Mouse (Mus musculus): ENCODE data around the gene Gpr179. TPM values are rescaled to one million over a fixed set of nuclear protein-coding genes. Genes with fewer than 3 reads are reported as not detected.
A peak's percentile ranks its signal among the peaks of the same experiment; 100 is the strongest.

Gene Gpr179
- total and polyA plus RNA-seq, 2 experiments = not detected

DNA sequence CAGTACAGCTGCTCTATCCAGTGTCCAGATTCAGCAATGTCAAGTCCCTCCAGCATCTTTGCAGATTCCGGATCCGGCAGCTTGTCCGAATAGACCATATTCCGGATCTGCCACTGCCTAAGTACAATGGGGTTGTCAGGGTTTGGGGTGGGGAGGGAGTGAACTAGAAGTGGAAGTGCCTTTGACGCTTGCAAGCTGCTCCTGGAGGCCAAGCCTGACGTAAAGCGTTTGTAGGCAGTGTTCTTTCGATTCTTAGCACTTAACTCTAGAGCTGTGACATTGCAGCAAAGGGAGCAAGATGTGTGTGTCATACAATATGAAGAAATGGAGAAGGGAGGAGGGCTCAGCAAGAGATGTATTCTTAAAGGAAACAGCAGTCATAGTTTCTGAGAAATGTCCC lies 37.2 kb upstream of the Gpr179 start:
- no peak for DNase-seq (ENCODE audit: extremely low read depth, low read depth, low spot score)
- Histone ChIP-seq H3K36me3 (ENCODE audit: control insufficient read depth, insufficient read depth, low read length) (peaks cover 37% of the 10 kb centered on the region), H3K27me3 (ENCODE audit: control insufficient read depth, insufficient read depth, low read length) (no peaks in the 10 kb centered on the region), H3K9ac (ENCODE audit: low read depth, low read length) (no peak overlapping the region), H3K27ac (replicated peaks; ENCODE audit: insufficient read depth, low read depth, low read length) (no peak overlapping the region), H3K4me1 (ENCODE audit: control insufficient read depth, insufficient read depth, low read length) (no peaks in the 10 kb centered on the region), H3K79me2 (ENCODE audit: control insufficient read depth, insufficient read depth, low read length) (no peaks in the 10 kb centered on the region), H3K4me3 (ENCODE audit: insufficient read depth, low read depth, low read length) (no peak overlapping the region)
- no peak for TF ChIP-seq CTCF (IDR thresholded peaks at IDR 0.05; ENCODE audit: low read depth, low read length)
- no peak for TF ChIP-seq POLR2A (IDR thresholded peaks at IDR 0.05; ENCODE audit: extremely low read depth, insufficient read depth, low read length)
- 95% methylated on average over 8 of the region's 8 CpGs for WGBS

GRCm38 (mm10) chr11:97387811-97388210 lies 35.9 kb upstream of the Gpr179 start:
- Histone ChIP-seq H3K9ac (ENCODE audit: low read depth, low read length) (no peak overlapping the region), H3K27me3 (ENCODE audit: control insufficient read depth, insufficient read depth, low read length) (no peaks in the 10 kb centered on the region), H3K27ac (replicated peaks; ENCODE audit: insufficient read depth, low read depth, low read length) (no peak overlapping the region), H3K4me1 (ENCODE audit: control insufficient read depth, insufficient read depth, low read length) (peaks cover 3% of the 10 kb centered on the region), H3K36me3 (ENCODE audit: control insufficient read depth, insufficient read depth, low read length) (peaks cover 48% of the 10 kb centered on the region), H3K79me2 (ENCODE audit: control insufficient read depth, insufficient read depth, low read length) (no peaks in the 10 kb centered on the region), H3K4me3 (ENCODE audit: insufficient read depth, low read depth, low read length) (no peak overlapping the region)
- 94% methylated on average over 2 of the region's 2 CpGs for WGBS
- DNase-seq (ENCODE audit: extremely low read depth, low read depth, low spot score) = no peak
- TF ChIP-seq POLR2A (IDR thresholded peaks at IDR 0.05; ENCODE audit: extremely low read depth, insufficient read depth, low read length) (no peak), CTCF (IDR thresholded peaks at IDR 0.05; ENCODE audit: low read depth, low read length) (no peak)

GRCm38 (mm10) chr11:97383764-97384163 lies 31.9 kb upstream of the Gpr179 start:
- Histone ChIP-seq H3K27ac (replicated peaks; ENCODE audit: insufficient read depth, low read depth, low read length) (no peak overlapping the region; the same call in 1 of the 2 replicates), H3K9ac (ENCODE audit: low read depth, low read length) (no peak overlapping the region), H3K4me3 (ENCODE audit: insufficient read depth, low read depth, low read length) (no peak overlapping the region), H3K27me3 (ENCODE audit: control insufficient read depth, insufficient read depth, low read length) (no peaks in the 10 kb centered on the region), H3K4me1 (ENCODE audit: control insufficient read depth, insufficient read depth, low read length) (peaks cover 13% of the 10 kb centered on the region), H3K79me2 (ENCODE audit: control insufficient read depth, insufficient read depth, low read length) (no peaks in the 10 kb centered on the region), H3K36me3 (ENCODE audit: control insufficient read depth, insufficient read depth, low read length) (peaks cover 32% of the 10 kb centered on the region)
- no peak for DNase-seq (ENCODE audit: extremely low read depth, low read depth, low spot score)
- TF ChIP-seq CTCF (IDR thresholded peaks at IDR 0.05; ENCODE audit: low read depth, low read length) (no peak), POLR2A (IDR thresholded peaks at IDR 0.05; ENCODE audit: extremely low read depth, insufficient read depth, low read length) (no peak)
- 63% methylated on average over 2 of the region's 2 CpGs for WGBS

- WGBS = 91% methylated on average over 2 of the region's 2 CpGs
Measured at GRCm38 (mm10) chr11:97383017-97383416, 31.1 kb upstream of the Gpr179 start.

DNA sequence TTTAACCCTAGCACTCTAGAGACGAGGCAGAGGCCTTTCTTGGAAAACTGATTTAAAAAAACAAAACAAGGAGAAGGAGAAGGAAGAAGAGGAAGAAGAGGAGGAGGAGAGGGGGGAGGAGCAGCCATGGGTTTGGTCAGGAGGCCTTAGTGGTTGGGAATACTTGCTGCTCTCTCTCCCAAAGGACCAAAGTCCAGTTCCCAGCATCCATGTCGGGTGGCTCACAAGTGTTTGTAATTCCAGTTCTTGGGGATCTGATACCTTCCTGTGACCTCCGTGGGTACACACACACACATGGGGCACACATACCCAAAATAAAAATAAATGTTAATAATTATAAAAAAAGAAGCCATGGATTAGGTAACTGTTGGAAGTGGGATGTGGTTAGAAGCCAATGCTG lies 28.2 kb upstream of the Gpr179 start:
- DNase-seq (ENCODE audit: extremely low read depth, low read depth, low spot score) = peak; percentile 89
- Histone ChIP-seq H3K9ac (ENCODE audit: low read depth, low read length) (no peak overlapping the region), H3K4me1 (ENCODE audit: control insufficient read depth, insufficient read depth, low read length) (peaks cover 13% of the 10 kb centered on the region), H3K36me3 (ENCODE audit: control insufficient read depth, insufficient read depth, low read length) (peaks cover 31% of the 10 kb centered on the region), H3K4me3 (ENCODE audit: insufficient read depth, low read depth, low read length) (no peak overlapping the region), H3K27ac (replicated peaks; ENCODE audit: insufficient read depth, low read depth, low read length) (0 out of 2 replicates have a peak overlapping the region, but pooled peaks have one; percentile 10), H3K27me3 (ENCODE audit: control insufficient read depth, insufficient read depth, low read length) (no peaks in the 10 kb centered on the region), H3K79me2 (ENCODE audit: control insufficient read depth, insufficient read depth, low read length) (no peaks in the 10 kb centered on the region; the same call in 1 of the 2 replicates)
- no peak for TF ChIP-seq POLR2A (IDR thresholded peaks at IDR 0.05; ENCODE audit: extremely low read depth, insufficient read depth, low read length)
- no peak for TF ChIP-seq CTCF (IDR thresholded peaks at IDR 0.05; ENCODE audit: low read depth, low read length)
- WGBS = 32% methylated on average over 3 of the region's 3 CpGs

More at GRCm38 (mm10) chr11:97383017-97383416, 31.1 kb upstream of the Gpr179 start:
- peak; percentile 82 for DNase-seq (ENCODE audit: extremely low read depth, low read depth, low spot score)
- H3K9ac ChIP-seq (ENCODE audit: low read depth, low read length) = no peak overlapping the region
- peaks cover 34% of the 10 kb centered on the region for H3K36me3 ChIP-seq (ENCODE audit: control insufficient read depth, insufficient read depth, low read length)
- peaks cover 13% of the 10 kb centered on the region for H3K4me1 ChIP-seq (ENCODE audit: control insufficient read depth, insufficient read depth, low read length)
- H3K27ac ChIP-seq (replicated peaks; ENCODE audit: insufficient read depth, low read depth, low read length) = peak overlapping the region; percentile 47
- TF ChIP-seq CTCF (IDR thresholded peaks at IDR 0.05; ENCODE audit: low read depth, low read length) = no peak
- TF ChIP-seq POLR2A (IDR thresholded peaks at IDR 0.05; ENCODE audit: extremely low read depth, insufficient read depth, low read length) = no peak
- H3K27me3 ChIP-seq (ENCODE audit: control insufficient read depth, insufficient read depth, low read length) = no peaks in the 10 kb centered on the region
- no peak overlapping the region for H3K4me3 ChIP-seq (ENCODE audit: insufficient read depth, low read depth, low read length)
- no peaks in the 10 kb centered on the region for H3K79me2 ChIP-seq (ENCODE audit: control insufficient read depth, insufficient read depth, low read length)

DNA sequence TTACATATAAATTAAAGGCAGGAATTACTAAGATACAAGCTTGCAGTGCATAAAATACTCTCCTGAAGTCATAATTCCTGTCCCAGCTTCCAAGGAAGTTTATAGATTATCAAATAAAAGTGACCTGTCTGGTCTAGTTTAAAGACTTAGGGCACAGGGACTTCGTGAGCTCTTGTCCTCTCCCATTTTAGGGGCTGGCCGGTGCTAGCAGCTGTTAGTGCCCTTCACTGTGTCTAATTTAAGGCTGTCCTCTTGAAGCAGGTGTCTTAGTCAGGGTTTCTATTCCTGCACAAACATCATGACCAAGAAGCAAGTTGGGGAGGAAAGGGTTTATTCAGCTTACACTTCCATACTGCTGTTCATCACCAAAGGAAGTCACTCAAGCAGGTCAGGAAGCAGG lies 21.5 kb upstream of the Gpr179 start:
- Histone ChIP-seq H3K27me3 (ENCODE audit: control insufficient read depth, insufficient read depth, low read length) (no peaks in the 10 kb centered on the region), H3K4me3 (ENCODE audit: insufficient read depth, low read depth, low read length) (no peak overlapping the region), H3K27ac (replicated peaks; ENCODE audit: insufficient read depth, low read depth, low read length) (no peak overlapping the region), H3K79me2 (ENCODE audit: control insufficient read depth, insufficient read depth, low read length) (peaks cover 13% of the 10 kb centered on the region; the same call in 1 of the 2 replicates), H3K9ac (ENCODE audit: low read depth, low read length) (no peak overlapping the region), H3K36me3 (ENCODE audit: control insufficient read depth, insufficient read depth, low read length) (peaks cover 13% of the 10 kb centered on the region), H3K4me1 (ENCODE audit: control insufficient read depth, insufficient read depth, low read length) (peaks cover 3% of the 10 kb centered on the region; the same call in 1 of the 2 replicates)
- DNase-seq (ENCODE audit: extremely low read depth, low read depth, low spot score) = no peak
- TF ChIP-seq CTCF (IDR thresholded peaks at IDR 0.05; ENCODE audit: low read depth, low read length) (no peak), POLR2A (IDR thresholded peaks at IDR 0.05; ENCODE audit: extremely low read depth, insufficient read depth, low read length) (no peak)
- 90% methylated on average over 2 of the region's 2 CpGs for WGBS
